Mouse (Mus musculus) frontal cortex, postnatal 25 days (tissue): ENCODE measurements at regions not wholly inside any gene's neighbourhood (a gene's known extent, or its start where the extent isn't known, plus 50 kb on each side); places are given as distances from the start of the nearest gene placed in this dataset.

ENCODE experiments used
- DNase-seq, 2 experiments: peaks; one replicate each; pipeline ENCODE4 v3.0.0; 2022; ENCODE audit warnings: low spot score in 2 of 2

GRCm38 (mm10) chr2:166236102-166236501, 80.6 kb upstream of the Sulf2 start:
- DNase-seq, result no peak

DNA sequence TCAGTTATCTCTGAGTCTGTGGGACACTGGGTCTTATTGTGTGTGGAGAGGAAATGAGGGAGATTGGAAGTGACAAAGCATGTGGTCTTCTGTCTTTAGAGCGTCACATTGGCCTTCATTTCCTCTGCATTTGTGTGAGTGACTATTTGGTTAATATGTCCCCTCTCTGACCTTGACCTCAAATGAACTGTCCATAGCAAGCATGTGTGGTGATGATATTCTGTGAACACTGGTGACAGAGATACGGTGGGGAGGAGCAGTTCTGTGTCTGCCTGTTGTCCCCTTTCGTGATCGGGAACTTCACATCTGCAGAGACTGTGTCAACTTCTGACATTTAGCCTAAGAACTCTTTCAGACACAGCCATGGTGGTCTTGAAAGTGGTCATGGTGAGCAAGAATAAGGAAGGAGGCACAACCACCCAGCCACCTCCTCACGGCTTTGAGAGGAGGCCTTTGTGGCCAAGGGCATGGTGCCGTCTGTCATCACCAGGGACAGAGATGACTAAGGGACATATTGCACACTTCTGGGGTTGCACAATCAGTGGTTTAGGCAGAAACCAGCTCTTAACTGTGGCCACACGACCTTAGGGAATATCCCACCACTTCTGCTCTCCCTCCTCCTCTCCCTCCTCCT, 79.2 kb upstream of the Sulf2 start:
- no peak for DNase-seq

- no peak for DNase-seq
Measured at GRCm38 (mm10) chr2:166233246-166233645, 77.8 kb upstream of the Sulf2 start.

- no peak for DNase-seq
Measured at GRCm38 (mm10) chr2:166232376-166232775, 76.9 kb upstream of the Sulf2 start.

GRCm38 (mm10) chr2:166230617-166231016, 75.2 kb upstream of the Sulf2 start:
- DNase-seq, result no peak

DNA sequence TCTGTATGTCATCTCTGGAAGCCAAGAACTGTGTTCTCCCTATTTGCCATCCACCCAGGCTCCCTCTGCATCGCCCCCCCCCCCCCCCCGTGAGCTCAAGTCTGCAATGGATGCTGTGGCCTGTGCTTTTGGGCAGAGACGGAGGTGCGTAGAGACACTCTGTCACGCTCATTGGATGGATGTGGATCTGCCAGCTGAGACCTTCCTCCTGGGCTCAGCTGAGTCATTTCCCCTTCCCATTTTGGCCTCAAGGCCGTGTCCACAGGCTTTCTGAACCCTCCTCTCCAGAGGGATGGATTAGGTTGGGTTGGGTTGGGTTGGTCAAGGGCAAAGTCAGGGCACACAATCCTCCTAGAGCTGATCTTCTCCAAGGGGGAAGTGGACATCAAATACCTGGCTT, 72.9 kb upstream of the Sulf2 start:
- DNase-seq, result no peak

GRCm38 (mm10) chr2:166227496-166227895, 72.0 kb upstream of the Sulf2 start:
- no peak for DNase-seq

DNA sequence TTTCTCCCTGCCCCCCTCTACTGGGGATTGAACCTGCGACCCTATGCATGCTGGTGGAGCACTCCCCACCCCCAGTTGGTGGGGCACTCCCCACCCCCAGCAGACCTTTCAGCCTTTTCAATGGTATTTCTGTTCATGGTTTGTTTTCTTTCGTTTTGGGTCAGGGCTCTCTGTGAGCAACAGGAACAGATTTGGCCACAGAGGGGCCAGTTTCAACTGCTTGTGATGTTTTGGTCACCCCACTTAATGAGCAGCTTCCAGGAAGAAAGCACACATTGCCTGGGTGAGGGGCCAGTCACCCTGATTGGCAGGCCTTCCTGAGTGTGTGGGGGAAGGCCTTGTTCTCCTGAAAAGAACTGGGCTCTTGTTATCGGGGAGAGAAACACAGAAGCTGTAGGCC, 71.5 kb upstream of the Sulf2 start:
- DNase-seq, result no peak

DNA sequence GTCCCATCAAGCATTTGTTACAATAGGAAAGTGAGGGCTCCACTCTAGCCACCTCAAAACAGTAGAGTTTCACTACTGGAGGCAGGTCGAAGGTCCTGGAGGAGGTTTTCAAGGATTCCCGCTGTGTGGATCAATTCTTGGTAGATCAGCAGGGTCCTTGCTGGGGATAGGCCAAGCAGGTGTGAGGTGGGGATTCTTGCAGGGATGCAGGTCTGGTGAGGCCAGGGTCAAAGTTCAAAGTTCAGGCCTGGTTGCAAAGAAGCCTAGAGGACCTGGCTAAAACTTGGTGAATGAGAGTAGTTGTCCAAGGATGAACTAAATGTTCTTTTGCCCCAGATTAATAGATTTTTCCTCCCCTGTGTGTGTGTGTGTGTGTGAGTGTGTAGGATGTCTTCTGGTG, 70.9 kb upstream of the Sulf2 start:
- DNase-seq, result no peak

GRCm38 (mm10) chr2:166225354-166225753, 69.9 kb upstream of the Sulf2 start:
- no peak for DNase-seq

DNA sequence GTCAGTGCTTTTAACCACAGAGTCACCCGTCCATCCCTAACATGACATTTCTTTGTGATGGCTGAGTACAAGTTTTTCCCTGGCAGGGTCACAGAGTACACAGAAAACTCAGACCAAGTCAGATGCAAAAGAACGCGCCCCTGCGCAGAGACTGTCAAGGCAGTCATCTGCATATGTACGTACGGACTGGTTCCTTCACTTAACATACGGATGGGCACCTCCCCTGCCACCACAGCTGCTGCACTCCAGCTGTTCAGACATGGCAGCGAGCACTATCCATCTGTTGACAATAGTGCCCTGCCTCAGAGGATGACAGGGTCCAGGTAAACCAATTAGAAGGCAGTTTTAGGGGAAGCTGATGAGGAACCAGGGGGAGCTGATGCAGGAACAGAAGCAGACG, 63.3 kb upstream of the Sulf2 start:
- DNase-seq, result no peak

- no peak for DNase-seq
Measured at GRCm38 (mm10) chr2:166216512-166216865, 61.0 kb upstream of the Sulf2 start.

DNA sequence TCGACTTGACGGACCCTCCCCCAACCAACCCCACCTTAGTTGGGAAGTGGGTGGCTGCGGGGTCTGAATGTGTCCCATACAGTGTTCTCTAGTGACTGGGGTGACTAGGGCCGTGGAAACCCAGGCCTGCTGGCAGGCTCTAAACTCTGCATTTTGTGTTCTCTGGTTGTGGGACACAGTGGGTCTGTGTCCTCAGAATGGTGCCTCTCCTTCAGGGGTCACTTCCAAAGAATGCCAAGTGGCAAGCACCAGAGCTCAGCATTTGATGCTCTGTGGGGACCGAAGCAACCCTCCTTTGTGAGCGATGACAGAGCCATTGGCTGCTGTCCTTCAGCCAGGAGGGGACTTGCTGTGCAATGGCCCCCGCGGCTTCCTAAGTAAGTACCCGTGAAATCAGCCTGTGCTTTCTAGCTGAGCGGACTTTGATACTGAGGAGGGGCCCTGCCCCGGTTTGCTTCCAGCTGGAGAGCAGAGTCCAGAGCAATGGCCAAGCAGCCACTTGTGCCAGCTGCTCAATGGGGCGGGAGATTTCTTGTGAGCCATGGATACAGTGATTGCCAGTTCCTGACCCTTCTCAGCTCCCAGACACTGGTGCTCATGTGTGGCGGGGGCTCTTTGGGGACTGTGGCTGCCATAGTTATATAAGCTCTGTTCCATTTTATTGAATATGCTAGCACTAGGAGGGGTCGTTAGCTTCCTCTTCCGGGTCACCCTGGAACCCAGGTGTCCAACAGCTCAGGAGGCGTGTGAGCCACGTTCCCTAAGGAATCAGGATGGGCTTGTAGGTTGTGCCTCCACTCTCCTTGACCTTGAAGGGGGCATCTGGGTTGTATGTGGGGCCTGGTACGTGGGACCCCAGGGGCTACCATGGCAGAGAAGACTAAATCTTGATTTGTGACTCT, 60.4 kb upstream of the Sulf2 start:
- no peak for DNase-seq

GRCm38 (mm10) chr2:166215191-166215590, 59.7 kb upstream of the Sulf2 start:
- no peak for DNase-seq

- no peak for DNase-seq
Measured at GRCm38 (mm10) chr2:166207145-166207508, 51.7 kb upstream of the Sulf2 start.

DNA sequence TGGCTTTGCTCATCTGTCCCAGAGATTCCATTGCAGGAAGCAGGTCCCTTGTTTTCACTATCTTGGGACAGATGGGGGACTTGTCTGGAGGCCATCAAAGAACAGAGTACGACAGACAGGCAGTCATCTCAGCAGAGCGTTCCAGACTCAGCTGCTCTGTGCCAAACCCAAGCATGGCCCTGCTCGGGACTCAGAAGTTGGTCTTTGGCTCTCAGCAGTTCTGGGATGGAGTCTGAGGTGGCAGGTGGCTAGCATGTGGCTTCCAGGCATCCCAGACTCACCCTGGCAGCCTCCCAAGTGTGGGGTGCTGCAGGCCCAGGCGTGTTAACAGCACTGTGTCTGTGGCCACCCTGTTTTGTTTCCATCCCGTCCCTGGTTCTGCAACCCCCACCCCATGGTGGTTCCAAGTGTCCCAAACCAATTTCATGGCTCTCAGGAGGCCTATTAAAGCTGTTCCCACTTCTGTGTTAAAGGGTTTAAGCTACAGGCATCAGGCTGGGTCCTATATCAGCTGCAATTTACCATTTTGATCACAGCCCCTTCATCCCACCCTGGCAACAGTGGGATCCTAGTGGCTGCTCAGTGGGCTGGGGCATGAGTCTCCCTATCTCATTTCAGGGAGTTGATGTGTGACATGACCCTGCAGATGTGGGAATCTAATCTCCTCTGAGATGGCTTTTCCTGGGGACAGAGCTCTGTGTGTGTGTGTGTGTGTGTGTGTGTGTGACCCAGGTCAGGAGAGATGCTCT, 51.1 kb upstream of the Sulf2 start:
- no peak for DNase-seq
